Mouse (Mus musculus) central nervous system, embryonic 14 days (tissue): ENCODE measurements around the gene Cacna1e. TPM values are rescaled to one million over a fixed set of nuclear protein-coding genes. Genes with fewer than 3 reads are reported as not detected.

Source experiments
- polyA plus RNA-seq: library from polyadenylated mRNA; depleted of rRNA; stranded (reverse); fragments of >200 nt; gene quantifications from 2 replicates; pipeline ENCODE4 v1.2.3, GENCODE M21; 2012; rRNA removed

The Cacna1e gene
- polyA plus RNA-seq: 18.1 and 19.6 TPM in 2 replicates

DNA sequence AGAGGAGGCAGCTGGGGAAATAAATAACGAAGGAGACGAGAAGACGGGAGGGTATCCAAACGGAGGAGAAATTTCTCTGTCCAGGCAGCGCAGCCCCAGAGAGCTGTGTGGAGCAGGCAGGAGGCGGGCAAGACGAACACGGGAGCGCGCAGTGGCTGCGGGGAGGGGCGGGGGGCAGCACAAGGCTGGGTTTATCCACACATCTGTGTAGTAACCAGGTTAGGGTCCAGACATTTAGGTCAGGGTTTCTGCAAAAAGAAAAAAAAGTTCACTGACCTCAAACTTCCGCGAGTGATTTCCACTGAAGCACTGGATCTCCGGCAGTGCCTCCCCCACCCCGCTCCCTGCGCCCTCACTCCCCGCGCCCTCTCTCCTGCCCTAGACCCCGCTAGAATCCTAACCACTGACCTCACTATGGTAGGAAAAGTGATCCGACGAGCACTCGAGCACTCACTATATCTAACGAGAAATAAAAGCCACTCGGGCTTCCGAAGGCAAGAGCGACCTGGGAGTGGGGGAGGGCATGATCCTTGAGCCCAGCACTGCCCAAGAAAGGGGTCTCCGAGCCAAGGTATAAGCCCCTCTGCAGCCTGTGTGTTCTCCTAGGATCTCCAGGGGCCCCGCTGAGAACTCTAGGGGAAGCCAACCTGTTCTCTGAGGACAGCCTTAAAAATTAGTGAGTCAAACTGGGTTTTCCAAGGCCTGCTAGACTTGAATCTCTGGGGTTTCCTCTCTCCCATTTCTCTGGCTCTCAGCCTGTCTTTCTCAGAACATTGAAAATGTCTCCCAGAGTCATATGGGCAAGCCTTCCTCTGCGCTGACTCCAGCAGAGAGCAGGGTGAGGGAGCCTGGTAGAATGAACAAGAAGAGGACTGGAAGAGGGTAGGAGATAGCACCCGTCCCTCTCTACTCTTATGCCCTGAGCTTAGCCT is at the start of gene Cacna1e:
Gene Cacna1e, minus strand, starts transcription at position 227 of the 932 bp plus-strand sequence.

Other genes starting within 250 kb of the Cacna1e start
- 34.6 and 50.2 TPM in 2 replicates for gene Ier5, start 215.1 kb upstream of the Cacna1e start, polyA plus RNA-seq